Mouse (Mus musculus): ENCODE data around the gene Dusp23. TPM values are rescaled to one million over a fixed set of nuclear protein-coding genes. Genes with fewer than 3 reads are reported as not detected.

Gene Dusp23
- polyA plus RNA-seq, 1 experiment: 10.4 TPM

DNA sequence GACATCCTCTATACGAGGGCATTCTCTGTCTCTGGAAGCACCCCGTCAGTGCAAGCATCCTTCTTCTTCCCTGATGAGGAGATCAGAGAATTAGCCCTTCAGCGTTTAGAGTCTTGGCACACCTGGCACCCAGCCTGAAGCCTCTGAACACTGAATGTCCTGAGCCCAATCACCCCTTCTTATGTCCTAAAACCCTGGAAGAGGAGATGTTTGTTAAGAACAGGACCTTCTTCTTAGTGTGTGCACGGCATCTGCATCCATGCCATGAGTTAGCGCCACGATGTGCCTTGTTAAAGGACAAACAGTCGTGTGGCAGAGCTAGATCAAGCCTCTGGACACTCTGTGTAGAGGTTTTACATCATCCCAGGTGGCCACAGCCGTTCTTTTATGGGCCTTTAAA is 50.3 kb downstream of the Dusp23 start:
- H3K27ac ChIP-seq (ENCODE audit: insufficient read depth, low read length): no peak overlapping the region
- peaks cover 10% of the 10 kb centered on the region for H3K4me1 ChIP-seq (ENCODE audit: control insufficient read depth, insufficient read depth, low read length)
- TF ChIP-seq POLR2A (IDR thresholded peaks at IDR 0.05; ENCODE audit: low read depth, low read length) (no peak), CTCF (IDR thresholded peaks at IDR 0.05; ENCODE audit: borderline replicate concordance, insufficient read depth, low read length) (no peak)
- no peak overlapping the region for H3K4me3 ChIP-seq (ENCODE audit: insufficient read depth, low read length)

Other genes starting within 250 kb of the Dusp23 start
- gene Slamf9, start 157.6 kb downstream of the Dusp23 start, polyA plus RNA-seq (2011; ENCODE audit: insufficient read length, low read depth, missing spikeins): 0.63 and 2.5 TPM in 2 replicates
- gene Igsf9, start 151.2 kb downstream of the Dusp23 start, polyA plus RNA-seq (2011; ENCODE audit: insufficient read length, low read depth, missing spikeins): 5.4 and 6.4 TPM in 2 replicates
- gene Tagln2, start 132.9 kb downstream of the Dusp23 start, polyA plus RNA-seq (2011; ENCODE audit: insufficient read length, low read depth, missing spikeins): 468 and 642 TPM in 2 replicates
- gene Cfap45, start 112.2 kb downstream of the Dusp23 start, polyA plus RNA-seq (2011; ENCODE audit: insufficient read length, low read depth, missing spikeins): 0.85 and 2.9 TPM in 2 replicates
- gene Vsig8, start 77.0 kb downstream of the Dusp23 start, polyA plus RNA-seq (2011; ENCODE audit: insufficient read length, low read depth, missing spikeins): not detected in 2 replicates
- gene Slamf8, start 42.4 kb downstream of the Dusp23 start, polyA plus RNA-seq (2011; ENCODE audit: insufficient read length, low read depth, missing spikeins): not detected in 2 replicates
- gene Fcrl6, start 30.4 kb downstream of the Dusp23 start, polyA plus RNA-seq (2011; ENCODE audit: insufficient read length, low read depth, missing spikeins): not detected in 2 replicates
- gene Crp, start 65.1 kb upstream of the Dusp23 start, polyA plus RNA-seq (2011; ENCODE audit: insufficient read length, low read depth, missing spikeins): not detected in 2 replicates

Measured in embryonic fibroblast, embryonic 13.5 days (primary cell).